Mouse (Mus musculus): ENCODE results near the gene Kirrel. TPM values are rescaled to one million over a fixed set of nuclear protein-coding genes. Genes with fewer than 3 reads are reported as not detected.
A peak's percentile ranks its signal among the peaks of the same experiment; 100 is the strongest.

The Kirrel gene
- polyA plus RNA-seq, 1 experiment from 2014 or later, result 27.9 TPM

DNA sequence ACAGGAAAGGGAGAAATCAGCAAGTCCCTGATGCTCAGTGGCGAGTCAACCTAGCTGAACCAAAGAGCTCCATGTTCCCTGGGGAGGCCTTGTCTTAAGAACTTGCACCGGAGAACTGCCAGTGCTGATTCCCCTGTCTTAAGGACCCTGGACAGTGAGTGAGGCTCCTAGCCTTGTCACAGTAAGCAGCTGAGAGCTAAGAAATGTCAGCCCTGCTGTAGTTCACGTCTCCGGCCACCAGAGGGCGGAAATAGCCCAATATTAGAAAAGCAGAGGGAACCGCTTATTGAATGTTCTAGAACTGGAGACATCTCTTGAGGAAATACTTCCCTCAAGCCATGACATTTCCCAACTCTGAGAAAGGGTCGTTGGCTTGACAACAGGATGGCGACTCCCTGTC, 141.2 kb downstream of the Kirrel start:
- no peaks in the 10 kb centered on the region for H3K27me3 ChIP-seq (ENCODE audit: insufficient read depth, poor library complexity, severe bottlenecking)
- H3K4me1 ChIP-seq, result peaks cover 13% of the 10 kb centered on the region; the same call in 1 of the 2 replicates
- no peaks in the 10 kb centered on the region for H3K9me3 ChIP-seq
- no peaks in the 10 kb centered on the region for H3K36me3 ChIP-seq
- H3K27ac ChIP-seq, result no peak overlapping the region
- H3K4me3 ChIP-seq, result no peak overlapping the region
- peak; percentile 80 for DNase-seq (ENCODE audit: low spot score)
- WGBS, result 21% methylated on average over 8 of the region's 8 CpGs

DNA sequence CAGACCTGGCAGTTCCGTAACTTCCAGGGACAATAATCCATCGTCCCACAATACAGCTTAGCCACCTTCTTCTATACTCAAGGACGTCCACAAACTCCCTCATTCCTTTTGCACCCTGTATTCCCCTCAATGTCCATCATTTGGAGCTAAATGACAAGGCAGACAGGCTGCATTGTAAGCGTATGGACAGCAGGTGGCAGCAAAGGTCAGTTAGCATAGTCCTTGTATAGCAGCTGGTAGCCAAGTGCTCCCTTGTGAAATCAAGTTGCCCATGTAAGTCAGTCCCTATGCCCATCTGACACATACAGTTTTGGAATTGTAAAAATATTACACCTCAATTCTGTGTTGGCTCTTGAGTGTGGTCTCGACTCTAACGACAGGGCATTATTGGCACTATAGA, 143.7 kb downstream of the Kirrel start:
- Histone ChIP-seq H3K4me1 (0 out of 2 replicates have a peak, but pooled peaks cover 1% of the 10 kb centered on the region), H3K27me3 (ENCODE audit: insufficient read depth, poor library complexity, severe bottlenecking) (no peaks in the 10 kb centered on the region), H3K9me3 (no peaks in the 10 kb centered on the region), H3K4me3 (no peak overlapping the region), H3K27ac (no peak overlapping the region), H3K36me3 (no peaks in the 10 kb centered on the region)
- no peak for DNase-seq (ENCODE audit: low spot score)
- 20% methylated on average over 6 of the region's 6 CpGs for WGBS

Other genes starting within 250 kb of the Kirrel start
- 24.7 and 29.7 TPM in 2 replicates for gene Cd1d1, start 175.3 kb downstream of the Kirrel start, polyA plus RNA-seq (2016; fragmentation: Nextera tagmentation; extraction: Ambion mirVana)
- 0.79 and 1.5 TPM in 2 replicates for gene Fcrls, start 89.0 kb upstream of the Kirrel start, polyA plus RNA-seq (2016; fragmentation: Nextera tagmentation; extraction: Ambion mirVana)
- not detected in 2 replicates for gene Cd5l, start 183.1 kb upstream of the Kirrel start, polyA plus RNA-seq (2016; fragmentation: Nextera tagmentation; extraction: Ambion mirVana)
- not detected in 2 replicates for gene Fcrl1, start 201.6 kb upstream of the Kirrel start, polyA plus RNA-seq (2016; fragmentation: Nextera tagmentation; extraction: Ambion mirVana)